Mouse (Mus musculus): ENCODE measurements around the gene Fbxl2. TPM values are rescaled to one million over a fixed set of nuclear protein-coding genes. Genes with fewer than 3 reads are reported as not detected.

The Fbxl2 gene
- total RNA-seq, 1 experiment = 4.4 TPM

- no peak within 1 kb of the TSS for H3K27ac ChIP-seq (ENCODE audit: insufficient read depth, low read depth, low read length, poor library complexity, severe bottlenecking)
- no peak for DNase-seq (ENCODE audit: low read depth, low spot score)
- in situ Hi-C loops (cut with MboI; ENCODE audit: low sequenced_read_pairs in 2 of 2, unreplicated experiment in 2 of 2) = no loop called here
- H3K36me3 ChIP-seq (ENCODE audit: control insufficient read depth, insufficient read depth, low read length, poor library complexity, severe bottlenecking) = no peaks in the 10 kb centered on the region
- peak within 1 kb of the TSS; percentile 43 for H3K9ac ChIP-seq (ENCODE audit: insufficient read depth, low read depth, low read length, poor library complexity, severe bottlenecking)
- TF ChIP-seq MAFK (IDR thresholded peaks at IDR 0.05; ENCODE audit: insufficient read depth, low read depth, low read length) (no peak), ZC3H11A (IDR thresholded peaks at IDR 0.05; ENCODE audit: borderline replicate concordance, low read depth, low read length) (no peak), ZNF384 (IDR thresholded peaks at IDR 0.05; ENCODE audit: low read depth, low read length) (no peak), HCFC1 (IDR thresholded peaks at IDR 0.05; ENCODE audit: borderline replicate concordance, insufficient read depth, low read length) (no peak)
- peaks cover 0 to 9% of the 10 kb centered on the region in 2 experiments; a peak in 2 of 4 replicates for H3K4me1 ChIP-seq (ENCODE audit: control insufficient read depth in 2 of 2, insufficient read depth in 2 of 2, low read length in 2 of 2, poor library complexity in 1 of 2)
- H3K4me3 ChIP-seq (ENCODE audit: insufficient read depth in 1 of 2, low read depth in 1 of 2, low read length in 2 of 2, poor library complexity in 1 of 2, severe bottlenecking in 1 of 2) = peak within 1 kb of the TSS; percentile 68 to 79
- H3K9me3 ChIP-seq (ENCODE audit: control insufficient read depth, insufficient read depth, low read depth, low read length) = no peaks in the 10 kb centered on the region
These were observed 11.3 kb upstream of the Fbxl2 start, which contains the start of gene Susd5 for GRCm38 (mm10) chr9:114057090-114057796. Susd5 (plus strand) TSS chr9:114057140.

DNA sequence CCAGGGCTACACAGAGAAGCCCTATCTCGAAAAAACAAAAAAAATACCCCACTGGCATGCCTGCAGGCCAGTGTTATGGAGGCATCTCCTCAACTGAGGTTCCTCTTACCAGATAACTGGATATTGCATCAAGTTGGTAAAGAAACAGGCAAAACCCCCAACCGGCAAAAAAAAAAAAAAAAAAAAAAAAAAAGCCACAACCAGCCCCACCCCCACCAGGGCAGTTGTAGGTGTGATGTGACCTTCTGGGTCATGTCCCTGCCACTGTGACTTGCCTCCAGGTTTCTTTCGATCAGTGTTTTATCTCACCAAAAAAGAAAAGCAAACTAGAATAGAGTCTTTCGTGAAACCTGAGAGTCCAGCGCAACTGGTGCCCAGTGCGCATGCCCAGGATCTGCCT lies 6.9 kb upstream of the Fbxl2 start:
- no peak for DNase-seq (ENCODE audit: low read depth, low spot score)
- in situ Hi-C loops (cut with MboI; ENCODE audit: low sequenced_read_pairs in 2 of 2, unreplicated experiment in 2 of 2) = no loop called here
- Histone ChIP-seq H3K9ac (ENCODE audit: insufficient read depth, low read depth, low read length, poor library complexity, severe bottlenecking) (no peak overlapping the region), H3K4me1 (ENCODE audit: control insufficient read depth in 2 of 2, insufficient read depth in 2 of 2, low read length in 2 of 2, poor library complexity in 1 of 2) (peaks cover 4 to 10% of the 10 kb centered on the region in 2 experiments; a peak in 2 of 4 replicates), H3K4me3 (ENCODE audit: insufficient read depth in 1 of 2, low read depth in 1 of 2, low read length in 2 of 2, poor library complexity in 1 of 2, severe bottlenecking in 1 of 2) (no peak overlapping the region), H3K9me3 (ENCODE audit: control insufficient read depth, insufficient read depth, low read depth, low read length) (no peaks in the 10 kb centered on the region), H3K36me3 (ENCODE audit: control insufficient read depth, insufficient read depth, low read length, poor library complexity, severe bottlenecking) (no peaks in the 10 kb centered on the region), H3K27ac (ENCODE audit: insufficient read depth, low read depth, low read length, poor library complexity, severe bottlenecking) (no peak overlapping the region)
- TF ChIP-seq CHD2 (IDR thresholded peaks at IDR 0.05; ENCODE audit: low read depth, low read length) (no peak), ZNF384 (IDR thresholded peaks at IDR 0.05; ENCODE audit: low read depth, low read length) (peak; percentile 84)

DNA sequence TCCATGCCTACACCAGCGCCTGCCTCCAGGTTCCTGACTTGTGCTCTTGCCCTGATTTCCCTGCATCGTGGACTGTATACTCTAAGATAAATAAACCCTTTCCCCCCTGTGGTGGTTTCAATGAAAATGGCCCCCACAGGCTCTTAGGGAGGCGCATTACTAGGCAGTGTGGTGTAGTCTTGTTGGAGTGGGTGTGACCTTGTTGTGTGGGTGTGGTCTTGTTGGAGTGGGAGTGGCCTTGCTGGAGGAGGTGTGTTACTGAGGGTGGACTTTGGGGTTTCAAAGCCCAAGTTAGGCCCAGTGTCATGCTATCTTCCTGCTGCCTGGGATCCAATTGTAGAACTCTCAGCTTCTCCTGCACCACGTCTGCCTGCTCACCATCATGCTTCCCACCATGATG lies 6.0 kb upstream of the Fbxl2 start:
- in situ Hi-C loops (cut with MboI; ENCODE audit: low sequenced_read_pairs in 2 of 2, unreplicated experiment in 2 of 2) = no loop called here
- no peak for TF ChIP-seq ZNF384 (IDR thresholded peaks at IDR 0.05; ENCODE audit: low read depth, low read length)
- TF ChIP-seq HCFC1 (IDR thresholded peaks at IDR 0.05; ENCODE audit: borderline replicate concordance, insufficient read depth, low read length) = no peak
- no peak for TF ChIP-seq ZC3H11A (IDR thresholded peaks at IDR 0.05; ENCODE audit: borderline replicate concordance, low read depth, low read length)
- TF ChIP-seq MAFK (IDR thresholded peaks at IDR 0.05; ENCODE audit: insufficient read depth, low read depth, low read length) = no peak
- TF ChIP-seq CHD2 (IDR thresholded peaks at IDR 0.05; ENCODE audit: low read depth, low read length) = no peak
- peaks cover 4 to 8% of the 10 kb centered on the region in 2 experiments; a peak in 2 of 4 replicates for H3K4me1 ChIP-seq (ENCODE audit: control insufficient read depth in 2 of 2, insufficient read depth in 2 of 2, low read length in 2 of 2, poor library complexity in 1 of 2)
- no peak for DNase-seq (ENCODE audit: low read depth, low spot score)
- H3K27ac ChIP-seq (ENCODE audit: insufficient read depth, low read depth, low read length, poor library complexity, severe bottlenecking) = no peak overlapping the region
- H3K9ac ChIP-seq (ENCODE audit: insufficient read depth, low read depth, low read length, poor library complexity, severe bottlenecking) = no peak overlapping the region
- H3K4me3 ChIP-seq (ENCODE audit: insufficient read depth in 1 of 2, low read depth in 1 of 2, low read length in 2 of 2, poor library complexity in 1 of 2, severe bottlenecking in 1 of 2) = no peak overlapping the region
- no peaks in the 10 kb centered on the region for H3K36me3 ChIP-seq (ENCODE audit: control insufficient read depth, insufficient read depth, low read length, poor library complexity, severe bottlenecking)
- no peaks in the 10 kb centered on the region for H3K9me3 ChIP-seq (ENCODE audit: control insufficient read depth, insufficient read depth, low read depth, low read length)

DNA sequence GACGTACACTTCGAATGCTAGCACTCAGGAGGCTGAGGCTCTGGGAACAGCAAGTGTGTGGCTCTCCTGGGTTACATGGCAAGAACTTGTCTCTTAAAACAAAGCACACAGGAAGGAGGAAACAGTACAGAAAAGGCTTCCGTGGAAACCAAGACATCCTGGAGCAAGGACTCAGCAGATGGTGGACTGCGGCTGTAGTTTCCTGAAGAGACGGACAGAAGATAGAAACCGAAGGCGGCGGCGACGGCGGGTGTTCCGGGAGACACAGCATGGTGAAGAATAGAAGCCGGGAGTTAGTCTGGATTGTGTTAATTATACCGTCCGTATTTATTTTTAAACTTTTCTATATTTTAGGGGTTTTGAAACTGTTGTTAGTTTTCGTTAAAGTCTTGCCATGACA lies 4.8 kb upstream of the Fbxl2 start:
- no peak for DNase-seq (ENCODE audit: low read depth, low spot score)
- Histone ChIP-seq H3K27ac (ENCODE audit: insufficient read depth, low read depth, low read length, poor library complexity, severe bottlenecking) (no peak overlapping the region), H3K36me3 (ENCODE audit: control insufficient read depth, insufficient read depth, low read length, poor library complexity, severe bottlenecking) (no peaks in the 10 kb centered on the region), H3K9me3 (ENCODE audit: control insufficient read depth, insufficient read depth, low read depth, low read length) (no peaks in the 10 kb centered on the region), H3K4me3 (ENCODE audit: insufficient read depth in 1 of 2, low read depth in 1 of 2, low read length in 2 of 2, poor library complexity in 1 of 2, severe bottlenecking in 1 of 2) (no peak overlapping the region), H3K4me1 (ENCODE audit: control insufficient read depth in 2 of 2, insufficient read depth in 2 of 2, low read length in 2 of 2, poor library complexity in 1 of 2) (peaks cover 8 to 9% of the 10 kb centered on the region in 2 experiments; a peak in 2 of 4 replicates), H3K9ac (ENCODE audit: insufficient read depth, low read depth, low read length, poor library complexity, severe bottlenecking) (no peak overlapping the region)
- TF ChIP-seq ZNF384 (IDR thresholded peaks at IDR 0.05; ENCODE audit: low read depth, low read length) (no peak), CHD2 (IDR thresholded peaks at IDR 0.05; ENCODE audit: low read depth, low read length) (no peak), ZC3H11A (IDR thresholded peaks at IDR 0.05; ENCODE audit: borderline replicate concordance, low read depth, low read length) (no peak), MAFK (IDR thresholded peaks at IDR 0.05; ENCODE audit: insufficient read depth, low read depth, low read length) (no peak), HCFC1 (IDR thresholded peaks at IDR 0.05; ENCODE audit: borderline replicate concordance, insufficient read depth, low read length) (no peak)
- in situ Hi-C loops (cut with MboI; ENCODE audit: low sequenced_read_pairs in 2 of 2, unreplicated experiment in 2 of 2) = no loop called here

All from ES-E14 (cell line).